Mouse (Mus musculus) thymus, adult 2 months (tissue): ENCODE measurements around the gene Miga2. TPM values are rescaled to one million over a fixed set of nuclear protein-coding genes. Genes with fewer than 3 reads are reported as not detected.

Source experiments
- DNase-seq: peaks from one replicate; pipeline ENCODE4 v3.0.0; 2021
- H3K27ac ChIP-seq: fragments of 200-500 bp; 2 replicates; pipeline ENCODE4 v1.5.1; 2012; ENCODE audit warnings: low read length, control low read depth; ENCODE audit not compliant: control insufficient read depth, insufficient read depth
- H3K27me3 ChIP-seq: fragments of 200-500 bp; 2 replicates; pipeline ENCODE4 v1.6.1; 2012; ENCODE audit warnings: mild to moderate bottlenecking, low read length, moderate library complexity, mixed read lengths; ENCODE audit not compliant: control insufficient read depth, insufficient read depth
- H3K36me3 ChIP-seq: fragments of 200-500 bp; 2 replicates; pipeline ENCODE4 v1.6.1; 2012; ENCODE audit warnings: mild to moderate bottlenecking, low read length, moderate library complexity; ENCODE audit not compliant: control insufficient read depth, insufficient read depth
- H3K4me1 ChIP-seq: fragments of 200-500 bp; replicated peaks from 2 replicates; pipeline ENCODE4 v1.6.1; 2012; ENCODE audit warnings: low read length; ENCODE audit not compliant: control insufficient read depth, insufficient read depth
- H3K4me3 ChIP-seq: fragments of 200-500 bp; 2 replicates; pipeline ENCODE4 v1.5.1; 2012; ENCODE audit warnings: mild to moderate bottlenecking, low read length, control low read depth, moderate library complexity; ENCODE audit not compliant: control insufficient read depth, insufficient read depth
- CTCF ChIP-seq: fragments of 200-500 bp; IDR thresholded peaks from 2 replicates; pipeline ENCODE4 v1.5.1; 2012; ENCODE audit warnings: mild to moderate bottlenecking, control low read depth, low read length, moderate library complexity, borderline replicate concordance; ENCODE audit not compliant: control insufficient read depth, poor library complexity, insufficient read depth; ENCODE audit errors: extremely low read depth
- POLR2A ChIP-seq: fragments of 200-500 bp; IDR thresholded peaks from 2 replicates; pipeline ENCODE4 v1.6.1; 2012; ENCODE audit warnings: mild to moderate bottlenecking, low read length, control low read depth, moderate library complexity; ENCODE audit not compliant: control insufficient read depth, poor library complexity, insufficient read depth; ENCODE audit errors: extremely low read depth
- whole genome bisulfite sequencing: fragments of 180-500 bp; shearing (Covaris S2); methylation state at CpG from one replicate; pipeline ENCODE4 v1.1.7; 2018; 5-methylcytosine and 5-hydroxymethylcytosine counted together
- polyA plus RNA-seq: library from polyadenylated mRNA; depleted of rRNA; stranded (reverse); fragments of >200 nt; gene quantifications from 2 replicates; pipeline ENCODE4 v1.2.3, GENCODE M21; 2012

Gene Miga2
- polyA plus RNA-seq, 1 experiment: 28.7 TPM

GRCm38 (mm10) chr2:30408452-30409100 is 44.5 kb downstream of the Miga2 start:
- H3K27ac ChIP-seq: no peak overlapping the region
- no peaks in the 10 kb centered on the region for H3K36me3 ChIP-seq
- WGBS: 90% methylated on average over 8 of the region's 8 CpGs
- no peaks in the 10 kb centered on the region for H3K27me3 ChIP-seq
- no peak for DNase-seq
- peaks cover under 1% of the 10 kb centered on the region; the same call in 1 of the 2 replicates for H3K4me1 ChIP-seq
- TF ChIP-seq CTCF: no peak
- TF ChIP-seq POLR2A: no peak
- no peak overlapping the region for H3K4me3 ChIP-seq

DNA sequence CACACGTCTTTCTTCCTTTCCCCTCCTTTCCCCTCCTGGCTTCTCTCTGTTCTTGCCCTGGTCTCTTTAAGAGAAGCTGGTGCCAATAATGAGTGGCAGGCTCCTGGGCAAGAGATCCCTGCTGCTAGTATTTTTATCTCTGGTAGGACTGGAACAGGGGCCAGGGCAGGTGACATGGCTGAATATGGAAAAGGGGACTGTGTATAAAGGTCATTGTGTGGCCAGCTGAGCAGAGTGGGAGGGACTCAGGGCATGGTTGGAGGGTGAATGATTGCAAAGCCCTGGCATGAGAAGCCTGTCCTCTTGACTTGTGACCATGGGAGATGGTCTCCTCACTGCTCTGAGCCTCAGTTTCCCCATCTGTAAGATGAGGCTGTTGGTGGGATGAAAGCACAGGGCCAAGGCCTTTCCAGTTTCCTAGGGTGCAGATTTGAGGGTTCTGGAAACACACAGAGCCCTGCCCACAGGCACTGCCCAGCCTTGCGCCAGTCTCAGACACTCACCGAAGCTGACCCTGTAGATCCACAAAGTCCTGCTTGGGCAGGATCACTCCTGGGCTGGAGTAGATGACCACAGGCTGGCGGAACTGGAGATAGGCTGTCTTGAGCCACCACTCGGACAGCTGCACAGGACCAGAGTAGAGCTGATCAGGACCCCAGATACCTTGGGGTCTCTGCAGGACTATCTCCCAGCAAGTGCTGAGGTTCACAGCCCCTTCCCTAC is 45.6 kb downstream of the Miga2 start:
- H3K27ac ChIP-seq: no peak overlapping the region

GRCm38 (mm10) chr2:30413038-30413973 is 49.3 kb downstream of the Miga2 start:
- H3K4me3 ChIP-seq: no peak overlapping the region
- TF ChIP-seq POLR2A (no peak), CTCF (no peak)

More for the DNA sequence above, 45.6 kb downstream of the Miga2 start:
- TF ChIP-seq CTCF: no peak
- TF ChIP-seq POLR2A: no peak
- Histone ChIP-seq H3K4me3 (no peak overlapping the region), H3K27me3 (no peaks in the 10 kb centered on the region), H3K4me1 (peaks cover 5% of the 10 kb centered on the region; the same call in 1 of the 2 replicates), H3K36me3 (no peaks in the 10 kb centered on the region)
- over 99% methylated on average over 5 of the region's 5 CpGs for WGBS
- no peak for DNase-seq

GRCm38 (mm10) chr2:30414101-30414500 is 50.1 kb downstream of the Miga2 start:
- no peak overlapping the region for H3K4me3 ChIP-seq
- no peaks in the 10 kb centered on the region for H3K36me3 ChIP-seq
- DNase-seq: no peak

More at GRCm38 (mm10) chr2:30413038-30413973, 49.3 kb downstream of the Miga2 start:
- WGBS: 87% methylated on average over 16 of the region's 16 CpGs
- DNase-seq: peak; percentile 21
- Histone ChIP-seq H3K4me1 (peaks cover 13% of the 10 kb centered on the region), H3K36me3 (no peaks in the 10 kb centered on the region), H3K27me3 (no peaks in the 10 kb centered on the region), H3K27ac (no peak overlapping the region)

GRCm38 (mm10) chr2:30414681-30415080 is 50.6 kb downstream of the Miga2 start:
- DNase-seq: no peak
- whole genome bisulfite sequencing: 84% methylated on average over 5 of the region's 5 CpGs

More at GRCm38 (mm10) chr2:30414101-30414500, 50.1 kb downstream of the Miga2 start:
- Histone ChIP-seq H3K4me1 (peaks cover 13% of the 10 kb centered on the region), H3K27me3 (no peaks in the 10 kb centered on the region), H3K27ac (no peak overlapping the region)
- TF ChIP-seq POLR2A (no peak), CTCF (no peak)
- WGBS: 81% methylated on average over 4 of the region's 4 CpGs

More at GRCm38 (mm10) chr2:30414681-30415080, 50.6 kb downstream of the Miga2 start:
- Histone ChIP-seq H3K4me3 (no peak overlapping the region), H3K27ac (no peak overlapping the region), H3K36me3 (no peaks in the 10 kb centered on the region), H3K4me1 (peaks cover 13% of the 10 kb centered on the region), H3K27me3 (no peaks in the 10 kb centered on the region)
- TF ChIP-seq CTCF: no peak
- no peak for TF ChIP-seq POLR2A
